Mouse (Mus musculus) embryonic facial prominence, embryonic 11.5 days (tissue): ENCODE data around the gene Qsox2. TPM values are rescaled to one million over a fixed set of nuclear protein-coding genes. Genes with fewer than 3 reads are reported as not detected.

Experiments
- ATAC-seq: fragments of 200-750 bp; cut with Nextera tagmentation; replicated peaks from 2 replicates; pipeline ENCODE4 v1.8.0; 2017; ENCODE audit warnings: low read depth; ENCODE audit not compliant: insufficient number of reproducible peaks, low FRiP score, low TSS enrichment
- DNase-seq: peaks from one replicate; pipeline ENCODE4 v3.0.0-alpha.2; 2015; ENCODE audit warnings: low spot score
- H3K27ac ChIP-seq: fragments of 300-500 bp; sonication (generic); replicated peaks from 2 replicates; pipeline ENCODE4 v1.5.1; 2014; ENCODE audit warnings: mild to moderate bottlenecking, low read depth, low read length, control low read depth
- H3K27me3 ChIP-seq: fragments of 300-500 bp; sonication (generic); 2 replicates; pipeline ENCODE4 v1.6.1; 2014; ENCODE audit warnings: mild to moderate bottlenecking, low read length, moderate library complexity, mixed read lengths; ENCODE audit not compliant: control insufficient read depth, insufficient read depth
- H3K36me3 ChIP-seq: fragments of 300-500 bp; sonication (generic); replicated peaks from 2 replicates; pipeline ENCODE4 v1.6.1; 2014; ENCODE audit warnings: low read depth, mild to moderate bottlenecking, low read length, moderate library complexity, mixed read lengths; ENCODE audit not compliant: control insufficient read depth, insufficient read depth
- H3K4me1 ChIP-seq: fragments of 300-500 bp; sonication (generic); 2 replicates; pipeline ENCODE4 v1.6.1; 2014; ENCODE audit warnings: low read length, mixed read lengths; ENCODE audit not compliant: control insufficient read depth, insufficient read depth
- H3K4me2 ChIP-seq: fragments of 300-500 bp; sonication (generic); 2 replicates; pipeline ENCODE4 v1.6.1; 2014; ENCODE audit warnings: low read depth, mild to moderate bottlenecking, control low read depth, low read length, moderate library complexity
- H3K4me3 ChIP-seq: fragments of 300-500 bp; sonication (generic); 2 replicates; pipeline ENCODE4 v1.5.1; 2014; ENCODE audit warnings: low read depth, low read length, control low read depth
- H3K9ac ChIP-seq: fragments of 300-500 bp; sonication (generic); replicated peaks from 2 replicates; pipeline ENCODE4 v1.6.1; 2014; ENCODE audit warnings: mild to moderate bottlenecking, control low read depth, low read length
- H3K9me3 ChIP-seq: fragments of 300-500 bp; sonication (generic); replicated peaks from 2 replicates; pipeline ENCODE4 v1.6.1; 2016; ENCODE audit warnings: mild to moderate bottlenecking, low read length, inconsistent platforms, mixed read lengths; ENCODE audit not compliant: control insufficient read depth
- WGBS: fragments of 180-500 bp; shearing (Covaris S2); extraction: QIAGEN DNeasy Blood & Tissue Kit; methylation state at CpG from one replicate; pipeline ENCODE4 v1.1.7; 2014; 5-methylcytosine and 5-hydroxymethylcytosine counted together
- polyA plus RNA-seq: library from polyadenylated mRNA; unstranded; fragments of >200 nt; fragmentation: Nextera tagmentation; extraction: Ambion mirVana; gene quantifications from 2 replicates; pipeline ENCODE4 v1.2.1, GENCODE M21; 2014

Qsox2 gene
- 11.3 and 12.1 TPM in 2 replicates for polyA plus RNA-seq

DNA sequence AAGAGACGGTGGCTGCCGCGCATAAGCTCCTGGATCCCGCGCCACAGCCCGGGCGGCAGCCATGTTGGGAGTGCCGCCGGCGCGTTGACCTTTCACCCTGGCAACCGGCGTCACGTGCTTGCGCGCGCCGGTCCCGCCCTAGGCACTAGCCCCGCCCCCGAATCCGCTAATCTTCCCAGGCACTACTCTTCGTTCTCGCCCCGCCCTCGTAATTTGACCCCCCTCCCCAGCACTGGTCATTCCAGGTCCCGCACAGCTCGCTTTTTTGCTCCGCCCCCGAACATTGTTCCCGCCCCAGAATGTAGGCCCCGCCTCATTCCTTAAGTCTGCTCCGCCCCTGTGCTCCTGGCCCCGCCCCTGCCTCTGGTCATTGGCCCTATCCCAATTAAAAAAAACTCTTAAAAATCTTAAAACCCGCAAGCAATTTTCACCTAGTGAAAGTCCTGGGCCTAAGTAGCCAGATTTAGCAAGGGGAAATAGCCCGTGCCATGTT lies at the start of gene Qsox2:
Qsox2 (minus strand) TSS at position 236 of the 493 bp plus-strand sequence.
- Histone ChIP-seq H3K4me1 (no peaks in the 10 kb centered on the region; the same call in 1 of the 2 replicates), H3K4me2 (peak within 1 kb of the TSS; percentile 88), H3K36me3 (no peaks in the 10 kb centered on the region), H3K4me3 (peak within 1 kb of the TSS; percentile 87), H3K9ac (peak within 1 kb of the TSS; percentile 87), H3K27ac (peak within 1 kb of the TSS; percentile 35; the same call in 1 of the 2 replicates), H3K27me3 (no peaks in the 10 kb centered on the region), H3K9me3 (no peaks in the 10 kb centered on the region)
- ATAC-seq, result peak; percentile 73
- 2% methylated on average over 36 of the region's 36 CpGs for WGBS
- DNase-seq, result peak; percentile 97

DNA sequence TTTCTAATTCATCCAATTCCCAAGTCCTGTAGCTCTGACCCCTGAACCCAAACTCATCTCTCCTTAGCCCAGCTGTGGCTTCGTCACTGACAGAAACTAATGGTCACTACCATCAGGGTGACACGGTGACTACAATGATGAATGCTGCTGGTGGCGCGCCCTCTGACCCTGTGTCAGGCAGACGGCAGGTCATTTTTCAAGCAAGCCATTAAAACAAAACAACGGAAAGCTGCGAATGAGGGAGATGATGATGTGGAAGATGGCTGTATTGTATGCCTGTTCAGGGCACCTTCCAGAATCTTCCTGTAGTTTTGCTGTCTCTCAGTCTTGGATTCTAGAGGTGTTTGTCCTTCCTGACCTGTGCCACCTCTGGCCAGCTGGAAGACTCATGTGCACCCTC lies 49.1 kb upstream of the Qsox2 start:
- DNase-seq, result no peak
- Histone ChIP-seq H3K9ac (no peak overlapping the region), H3K27me3 (no peaks in the 10 kb centered on the region), H3K4me3 (no peak overlapping the region), H3K36me3 (no peaks in the 10 kb centered on the region), H3K27ac (no peak overlapping the region), H3K9me3 (no peaks in the 10 kb centered on the region), H3K4me1 (no peaks in the 10 kb centered on the region), H3K4me2 (no peak overlapping the region)
- WGBS, result 53% methylated on average over 7 of the region's 7 CpGs
- ATAC-seq, result no peak

DNA sequence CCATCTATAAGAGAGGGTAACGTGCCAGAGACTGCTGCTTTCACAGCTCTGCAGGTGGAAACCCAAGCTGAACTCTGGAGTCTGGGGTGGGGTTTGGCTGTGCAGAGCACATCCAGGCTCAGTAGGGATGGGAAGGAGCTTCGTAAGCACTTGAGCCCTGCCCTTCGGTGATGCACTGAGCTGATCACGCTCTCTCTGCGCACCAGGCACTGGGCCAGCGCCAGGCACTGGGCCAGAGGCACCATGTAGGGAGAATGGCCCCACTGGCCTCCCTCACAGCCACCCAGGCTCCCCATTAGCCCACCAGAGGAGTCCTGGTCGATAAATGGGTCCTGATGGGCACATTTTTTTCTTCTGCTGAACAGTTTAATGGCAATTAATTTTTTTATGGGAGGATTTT lies 48.5 kb upstream of the Qsox2 start:
- no peaks in the 10 kb centered on the region for H3K27me3 ChIP-seq
- DNase-seq (no peak), ATAC-seq (no peak)
- H3K4me1 ChIP-seq, result no peaks in the 10 kb centered on the region
- 72% methylated on average over 7 of the region's 7 CpGs for WGBS
- no peak overlapping the region for H3K4me2 ChIP-seq
- H3K36me3 ChIP-seq, result no peaks in the 10 kb centered on the region
- H3K27ac ChIP-seq, result no peak overlapping the region
- no peak overlapping the region for H3K9ac ChIP-seq
- no peak overlapping the region for H3K4me3 ChIP-seq
- no peaks in the 10 kb centered on the region for H3K9me3 ChIP-seq

DNA sequence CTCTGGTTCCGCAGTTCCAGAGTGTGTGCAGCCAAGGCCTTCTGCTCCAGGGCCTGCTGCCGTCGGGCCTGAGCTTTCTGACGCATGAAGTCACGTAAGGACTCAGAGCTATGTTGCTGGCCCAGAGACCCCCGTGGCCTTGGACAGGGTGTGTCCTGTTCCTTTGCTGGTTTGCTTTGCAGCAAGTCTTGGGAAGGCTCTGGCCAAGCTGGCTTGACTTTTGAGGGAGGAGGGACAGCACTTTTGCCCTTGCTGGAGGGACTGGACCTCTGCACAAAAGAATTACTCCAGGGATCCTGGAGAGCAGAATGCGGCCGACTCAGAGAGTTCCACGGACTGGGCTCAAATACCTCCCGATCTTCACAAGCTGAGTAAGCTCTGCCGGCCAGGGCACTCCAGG lies 43.3 kb upstream of the Qsox2 start:
- no peak overlapping the region for H3K4me3 ChIP-seq
- no peak overlapping the region for H3K9ac ChIP-seq
- H3K27ac ChIP-seq, result no peak overlapping the region
- no peaks in the 10 kb centered on the region for H3K9me3 ChIP-seq
- ATAC-seq (no peak), DNase-seq (no peak)
- H3K4me2 ChIP-seq, result no peak overlapping the region
- H3K4me1 ChIP-seq, result no peaks in the 10 kb centered on the region
- no peaks in the 10 kb centered on the region for H3K27me3 ChIP-seq
- no peaks in the 10 kb centered on the region for H3K36me3 ChIP-seq
- 74% methylated on average over 11 of the region's 11 CpGs for WGBS

DNA sequence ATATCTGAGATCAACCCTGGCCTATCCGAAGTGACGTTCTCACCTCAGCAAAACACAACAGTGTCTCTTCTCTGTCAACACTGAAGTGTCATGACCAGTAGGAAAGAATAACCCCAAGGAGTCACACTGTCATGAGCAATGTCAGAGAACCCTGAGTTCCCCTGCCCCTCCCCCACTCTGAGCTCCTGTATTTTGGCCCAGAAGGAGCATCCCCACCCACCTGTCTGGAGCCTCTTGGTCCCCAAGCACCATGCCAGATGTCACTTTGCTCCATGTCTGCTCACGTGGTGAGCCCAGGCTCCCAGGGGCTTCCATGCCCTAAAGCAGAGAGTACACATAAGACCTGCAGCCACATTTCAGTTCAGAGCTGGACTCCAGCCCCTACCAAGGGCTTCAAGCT lies 42.4 kb upstream of the Qsox2 start:
- no peak overlapping the region for H3K4me3 ChIP-seq
- H3K27me3 ChIP-seq, result no peaks in the 10 kb centered on the region
- no peaks in the 10 kb centered on the region for H3K4me1 ChIP-seq
- no peak overlapping the region for H3K9ac ChIP-seq
- WGBS, result 81% methylated on average over 3 of the region's 3 CpGs
- H3K4me2 ChIP-seq, result no peak overlapping the region
- H3K9me3 ChIP-seq, result no peaks in the 10 kb centered on the region
- no peaks in the 10 kb centered on the region for H3K36me3 ChIP-seq
- DNase-seq (no peak), ATAC-seq (no peak)
- no peak overlapping the region for H3K27ac ChIP-seq

DNA sequence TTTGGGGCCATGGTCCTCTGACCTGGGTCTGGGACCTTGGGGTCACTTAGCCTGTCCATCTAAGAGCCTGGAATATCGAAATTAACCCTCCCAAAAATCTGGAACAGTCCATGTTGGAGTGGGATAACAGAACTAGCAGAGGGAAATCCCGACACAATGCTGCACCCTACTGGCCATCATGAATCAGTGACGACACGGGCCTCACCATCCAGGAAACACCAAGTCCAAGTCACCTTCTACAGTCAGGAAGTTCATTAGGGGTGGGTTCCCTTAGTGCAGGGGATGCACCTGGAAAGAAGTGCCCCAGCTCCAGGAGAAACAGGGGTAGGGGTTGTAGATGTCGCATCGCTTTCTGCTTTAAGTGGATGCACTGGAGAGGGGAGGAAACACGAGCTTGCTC lies 36.3 kb upstream of the Qsox2 start:
- H3K9ac ChIP-seq, result no peak overlapping the region
- no peaks in the 10 kb centered on the region for H3K4me1 ChIP-seq
- 22% methylated on average over 7 of the region's 7 CpGs for WGBS
- no peak overlapping the region for H3K4me3 ChIP-seq
- no peak overlapping the region for H3K4me2 ChIP-seq
- no peaks in the 10 kb centered on the region for H3K27me3 ChIP-seq
- ATAC-seq, result 0 out of 2 replicates have a peak, but pooled peaks have one; percentile 39
- no peaks in the 10 kb centered on the region for H3K36me3 ChIP-seq
- H3K9me3 ChIP-seq, result no peaks in the 10 kb centered on the region
- no peak overlapping the region for H3K27ac ChIP-seq
- peak; percentile 77 for DNase-seq

DNA sequence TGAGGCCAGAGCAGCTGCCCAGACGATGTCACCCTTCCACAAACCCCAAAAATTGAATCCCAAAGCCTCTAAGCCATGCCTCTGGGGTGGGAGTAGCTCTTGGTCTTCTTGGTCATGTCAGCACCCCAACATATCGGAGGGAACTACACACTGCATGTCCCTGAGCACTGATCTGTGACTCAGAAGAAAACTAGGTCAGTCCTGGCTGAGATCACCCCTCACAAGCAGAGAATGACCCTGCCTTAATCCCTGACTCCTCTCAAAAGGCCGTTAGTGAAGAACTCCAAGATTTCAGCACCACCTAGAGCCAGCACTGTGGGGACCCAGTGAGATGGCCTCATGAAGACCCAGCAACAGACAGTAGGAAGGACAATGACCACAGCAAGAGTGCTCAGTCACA lies 30.9 kb upstream of the Qsox2 start:
- ATAC-seq, result no peak
- Histone ChIP-seq H3K4me2 (no peak overlapping the region), H3K9ac (no peak overlapping the region), H3K4me1 (no peaks in the 10 kb centered on the region), H3K27ac (no peak overlapping the region), H3K27me3 (no peaks in the 10 kb centered on the region), H3K4me3 (no peak overlapping the region), H3K9me3 (no peaks in the 10 kb centered on the region), H3K36me3 (no peaks in the 10 kb centered on the region)
- 72% methylated on average over 3 of the region's 3 CpGs for WGBS
- no peak for DNase-seq

DNA sequence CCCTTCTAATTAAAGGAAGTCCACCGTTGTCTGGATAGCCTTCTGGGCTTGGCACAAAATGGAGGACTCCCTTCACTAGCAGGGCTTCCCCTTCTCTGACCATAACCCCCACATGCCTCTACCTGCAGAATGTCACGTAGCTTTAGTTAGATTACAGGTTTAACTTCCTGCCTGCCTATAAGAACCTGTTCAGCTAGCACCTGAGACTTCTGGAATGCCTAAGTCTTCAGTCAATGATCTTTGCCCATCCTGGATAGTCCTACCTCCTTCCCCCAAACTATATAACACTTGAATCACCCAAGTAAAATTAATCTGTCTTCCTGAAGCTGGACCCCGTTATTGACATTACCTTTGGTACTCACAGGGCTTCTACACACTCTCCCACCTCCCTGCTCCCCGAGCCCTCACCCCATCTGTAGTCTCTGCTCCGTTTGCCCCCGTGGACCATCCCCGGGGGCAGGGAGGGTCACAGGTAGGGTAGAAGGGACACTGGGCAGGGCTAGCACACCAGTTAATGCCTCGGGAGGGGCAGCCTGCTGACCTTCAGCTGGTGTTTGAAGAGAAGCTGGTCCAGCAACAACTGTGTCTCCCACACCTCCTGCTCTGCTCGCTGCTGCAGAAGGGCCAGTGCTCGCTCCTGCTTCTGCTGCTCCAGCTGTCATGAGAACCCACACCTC lies 28.9 kb upstream of the Qsox2 start:
- whole genome bisulfite sequencing, result 76% methylated on average over 10 of the region's 10 CpGs
- Histone ChIP-seq H3K36me3 (no peaks in the 10 kb centered on the region), H3K4me1 (no peaks in the 10 kb centered on the region), H3K27ac (no peak overlapping the region), H3K27me3 (no peaks in the 10 kb centered on the region), H3K9me3 (no peaks in the 10 kb centered on the region), H3K4me2 (no peak overlapping the region), H3K4me3 (no peak overlapping the region), H3K9ac (no peak overlapping the region)
- DNase-seq (no peak), ATAC-seq (no peak)
